Mouse (Mus musculus): Measurements from ENCODE around the gene Acbd3. TPM values are rescaled to one million over a fixed set of nuclear protein-coding genes. Genes with fewer than 3 reads are reported as not detected.

Acbd3 gene
- polyA plus RNA-seq, 1 experiment from 2014 or later = 22.4 TPM

DNA sequence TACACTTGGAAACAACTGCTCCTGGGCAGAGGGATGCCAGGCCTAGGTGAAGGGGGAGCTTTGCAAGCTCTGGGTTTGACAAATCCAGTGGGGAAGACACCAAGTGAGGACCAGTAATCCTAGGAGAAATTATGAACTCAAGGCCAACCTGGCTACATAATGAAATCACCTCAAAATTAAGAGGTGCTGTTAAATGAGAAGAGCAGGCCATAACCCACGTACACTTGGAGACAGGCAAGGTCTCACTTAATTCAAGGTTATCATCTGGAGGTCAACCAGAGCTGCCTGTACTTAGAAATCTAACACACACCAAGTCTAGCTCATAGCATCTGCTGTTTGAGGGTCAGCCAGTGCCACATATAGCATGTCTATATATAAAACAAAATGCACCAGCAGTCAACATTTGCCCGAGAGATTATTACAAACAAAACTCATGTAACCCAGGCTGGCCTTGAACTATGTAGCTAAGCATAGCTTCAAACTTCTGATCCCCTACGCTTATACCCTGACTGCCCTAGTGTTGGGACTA is 75.7 kb downstream of the Acbd3 start:
- H3K4me3 ChIP-seq (ENCODE audit: low read depth, low read length) = no peak overlapping the region
- H3K4me1 ChIP-seq (ENCODE audit: control insufficient read depth, insufficient read depth, low read length) = no peaks in the 10 kb centered on the region
- no peak overlapping the region for H3K9ac ChIP-seq (ENCODE audit: low read depth, low read length)
- ATAC-seq = peak; percentile 46; the same call in 1 of the 2 replicates
- no peak overlapping the region for H3K27ac ChIP-seq (ENCODE audit: low read length)
- H3K4me2 ChIP-seq (ENCODE audit: low read length) = no peak overlapping the region
- no peaks in the 10 kb centered on the region for H3K27me3 ChIP-seq (ENCODE audit: control insufficient read depth, insufficient read depth, low read depth, low read length)
- no peaks in the 10 kb centered on the region for H3K9me3 ChIP-seq (replicated peaks; ENCODE audit: control insufficient read depth, low read length, poor library complexity, severe bottlenecking)
- peaks cover 29% of the 10 kb centered on the region for H3K36me3 ChIP-seq (ENCODE audit: control insufficient read depth, insufficient read depth, low read length)
- WGBS = 91% methylated on average over 3 of the region's 3 CpGs

Other genes starting within 250 kb of the Acbd3 start
- gene Stum, start 242.5 kb upstream of the Acbd3 start, polyA plus RNA-seq (2015; fragmentation: Nextera tagmentation; extraction: Ambion mirVana) = 7.0 and 11.5 TPM in 2 replicates
- gene Parp1, start 157.1 kb upstream of the Acbd3 start, polyA plus RNA-seq (2015; fragmentation: Nextera tagmentation; extraction: Ambion mirVana) = 75.6 and 84.0 TPM in 2 replicates
- 9.5 and 11.8 TPM in 2 replicates for gene Lin9, start 84.9 kb upstream of the Acbd3 start, polyA plus RNA-seq (2015; fragmentation: Nextera tagmentation; extraction: Ambion mirVana)
- 0.15 and 0.32 TPM in 2 replicates for gene Mixl1, start 29.0 kb upstream of the Acbd3 start, polyA plus RNA-seq (2015; fragmentation: Nextera tagmentation; extraction: Ambion mirVana)
- 2,888 and 3,200 TPM in 2 replicates for gene H3f3a, start 87.9 kb downstream of the Acbd3 start, polyA plus RNA-seq (2015; fragmentation: Nextera tagmentation; extraction: Ambion mirVana)
- gene Sde2, start 125.1 kb downstream of the Acbd3 start, polyA plus RNA-seq (2015; fragmentation: Nextera tagmentation; extraction: Ambion mirVana) = 32.1 and 32.9 TPM in 2 replicates
- 4.7 and 5.0 TPM in 2 replicates for gene Lefty2, start 167.1 kb downstream of the Acbd3 start, polyA plus RNA-seq (2015; fragmentation: Nextera tagmentation; extraction: Ambion mirVana)
- gene Pycr2, start 178.2 kb downstream of the Acbd3 start, polyA plus RNA-seq (2015; fragmentation: Nextera tagmentation; extraction: Ambion mirVana) = 68.3 and 71.7 TPM in 2 replicates
- 0.26 TPM in 1 of 2 replicates, not detected in the other for gene Lefty1, start 209.0 kb downstream of the Acbd3 start, polyA plus RNA-seq (2015; fragmentation: Nextera tagmentation; extraction: Ambion mirVana)
- 1.2 and 1.3 TPM in 2 replicates for gene Tmem63a, start 216.3 kb downstream of the Acbd3 start, polyA plus RNA-seq (2015; fragmentation: Nextera tagmentation; extraction: Ambion mirVana)

Data from midbrain, embryonic 16.5 days (tissue).